Mouse (Mus musculus) liver, embryonic 14.5 days (tissue): ENCODE measurements around the gene Ssr1.

ENCODE experiments used
- CTCF ChIP-seq: IDR thresholded peaks from 2 replicates; pipeline ENCODE4 v1.5.1; 2016; ENCODE audit warnings: antibody characterized with exemption, low read depth, control low read depth
- EP300 ChIP-seq: IDR thresholded peaks from 2 replicates; pipeline ENCODE4 v1.6.1; 2016; ENCODE audit warnings: antibody characterized with exemption, low read depth

- no peak for TF ChIP-seq EP300
- no peak for TF ChIP-seq CTCF
These were observed 24.8 kb upstream of the Ssr1 start for GRCm38 (mm10) chr13:38018791-38019190.
